Mouse (Mus musculus): ENCODE results near the gene Pphln1.
A peak's percentile ranks its signal among the peaks of the same experiment; 100 is the strongest.

Pphln1 gene

DNA sequence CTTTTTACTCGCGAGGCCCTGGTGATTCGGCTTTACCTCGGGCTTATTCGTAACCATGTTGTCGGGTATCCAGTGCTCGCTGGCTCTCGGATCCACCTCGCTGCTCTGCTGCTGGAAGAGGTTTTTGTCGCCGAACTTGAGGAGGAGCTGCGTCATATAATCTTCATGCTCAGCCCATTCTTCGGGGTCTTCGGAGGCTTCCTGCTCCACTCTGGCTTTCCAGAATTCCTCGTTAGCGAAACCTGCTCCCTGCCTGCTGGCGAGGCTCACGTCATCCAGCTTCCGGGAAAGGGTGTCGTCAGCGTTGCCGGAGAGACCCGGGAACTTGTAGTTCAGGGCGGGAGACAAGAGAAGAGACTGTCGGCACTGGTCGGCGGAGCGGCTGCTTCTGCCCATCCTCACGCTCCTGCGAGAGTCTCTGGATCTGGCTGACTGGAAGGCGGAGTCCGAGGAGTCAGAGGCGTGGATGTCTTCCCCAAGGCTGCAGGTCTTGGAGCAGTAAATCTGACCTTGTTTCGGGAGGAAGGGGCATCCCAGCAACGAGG lies 105.1 kb downstream of the Pphln1 start:
- DNase-seq (ENCODE audit: low spot score in 2 of 2): no peak

DNA sequence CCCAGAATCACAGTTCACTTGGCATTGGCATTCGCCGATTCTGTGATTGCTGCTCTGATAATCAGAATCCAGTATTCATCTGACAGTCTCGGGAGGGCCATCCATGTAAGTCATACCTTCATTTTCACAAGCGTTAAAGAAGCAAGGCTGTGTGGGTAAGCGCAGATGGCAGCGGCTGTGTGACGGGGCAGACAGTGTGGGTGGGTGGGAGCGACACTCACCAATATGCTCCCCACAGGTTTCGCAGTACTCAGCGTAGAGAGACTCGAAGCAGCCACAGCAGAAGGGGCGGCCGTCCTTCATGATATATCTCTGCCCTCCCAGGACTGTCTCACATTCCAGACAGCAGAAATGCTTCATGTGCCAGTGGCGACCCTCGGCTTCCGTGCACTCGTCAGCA lies 106.7 kb downstream of the Pphln1 start:
- no peak for DNase-seq (ENCODE audit: low spot score in 2 of 2)

DNA sequence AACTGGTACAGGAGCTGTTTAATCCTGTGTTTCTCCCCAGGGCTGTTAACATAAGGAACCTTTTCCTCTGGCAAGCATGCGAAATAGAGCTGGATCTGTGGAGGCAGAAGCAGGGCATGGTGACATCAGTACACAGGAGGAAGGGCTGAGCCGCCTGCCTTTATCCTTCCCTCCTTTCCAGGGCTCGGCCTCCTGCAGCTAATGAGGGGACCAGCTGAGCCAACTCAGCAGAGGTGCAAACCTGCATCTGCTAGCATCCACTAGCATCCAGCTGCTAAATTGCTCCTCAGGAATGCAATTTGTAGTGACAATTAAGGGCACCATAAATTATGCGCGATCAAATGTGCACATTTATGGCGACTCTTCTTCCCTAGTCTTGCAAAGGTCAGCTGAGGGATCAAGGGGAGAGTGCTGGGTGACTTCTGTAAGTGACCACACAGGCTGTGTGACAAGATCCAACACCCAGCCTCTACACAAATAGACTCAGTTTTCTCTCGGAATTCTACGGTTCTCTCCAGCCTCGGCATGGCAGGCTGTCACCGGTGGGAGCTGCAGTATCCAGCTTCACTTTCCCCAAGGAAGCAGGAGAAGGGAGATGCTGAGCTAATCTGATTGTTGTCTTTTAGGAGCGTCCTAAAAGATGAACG lies 112.7 kb downstream of the Pphln1 start:
- DNase-seq (ENCODE audit: low spot score in 2 of 2): no peak

DNA sequence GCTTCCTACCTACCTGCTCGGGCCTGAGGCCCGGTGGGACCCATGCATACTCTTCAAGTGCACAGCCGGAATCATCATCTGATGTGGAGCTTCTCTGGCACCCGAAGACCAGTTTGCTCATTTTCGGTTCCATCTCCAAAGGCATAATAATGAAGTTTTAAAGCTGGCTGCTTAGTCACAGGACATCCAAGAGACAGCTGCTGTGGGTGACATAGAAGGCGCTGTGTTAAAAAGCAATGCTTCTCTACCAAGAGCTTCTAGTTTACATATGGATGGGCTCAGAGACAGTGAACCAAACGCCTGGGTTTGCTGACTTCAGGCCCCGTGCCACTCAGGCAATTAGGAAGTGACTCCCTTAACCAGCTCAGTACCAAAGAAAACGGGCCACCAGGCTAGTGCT lies 114.3 kb downstream of the Pphln1 start:
- no peak for DNase-seq (ENCODE audit: low spot score in 2 of 2)

DNA sequence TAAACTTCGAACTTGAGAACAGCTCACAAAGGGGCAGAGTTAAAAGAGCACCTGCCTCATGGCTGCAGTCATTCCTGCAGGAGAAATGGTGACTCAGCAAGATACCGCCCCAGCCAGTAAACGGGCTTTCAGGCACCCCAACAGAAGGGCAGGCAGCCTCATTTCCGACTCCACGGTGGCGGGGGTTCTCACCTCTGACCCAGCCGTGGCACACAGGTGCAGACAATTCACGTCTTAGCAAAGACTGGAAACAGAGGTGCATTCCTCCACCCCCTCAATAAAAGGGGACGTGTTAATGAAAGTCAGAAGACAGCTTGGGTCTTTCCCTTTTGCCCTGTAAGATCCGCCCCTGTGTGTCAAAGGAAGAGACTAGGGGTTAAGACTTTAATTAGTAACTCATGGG lies 115.8 kb downstream of the Pphln1 start:
- DNase-seq (ENCODE audit: low spot score in 2 of 2): no peak

DNA sequence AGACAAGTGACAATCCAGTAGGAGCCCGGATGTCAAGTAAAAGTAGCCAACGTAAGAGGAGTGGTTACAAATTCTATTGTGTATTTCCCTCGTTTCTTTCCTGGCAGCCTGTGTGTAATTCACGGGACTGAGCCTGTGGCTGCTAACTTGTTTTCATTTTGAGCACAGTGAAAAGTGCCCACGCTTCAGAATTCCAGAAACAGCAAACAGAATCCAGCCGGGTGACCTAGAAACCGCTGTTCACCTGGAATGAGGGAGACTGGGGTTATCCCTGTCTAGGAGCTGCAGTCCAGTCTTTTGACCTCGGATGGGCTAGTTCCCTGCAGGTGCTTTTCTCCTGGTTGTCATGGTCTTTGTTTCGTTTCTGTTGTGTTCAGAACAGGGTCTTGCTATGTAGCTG lies 117.2 kb downstream of the Pphln1 start:
- DNase-seq (ENCODE audit: low spot score in 2 of 2): no peak

DNA sequence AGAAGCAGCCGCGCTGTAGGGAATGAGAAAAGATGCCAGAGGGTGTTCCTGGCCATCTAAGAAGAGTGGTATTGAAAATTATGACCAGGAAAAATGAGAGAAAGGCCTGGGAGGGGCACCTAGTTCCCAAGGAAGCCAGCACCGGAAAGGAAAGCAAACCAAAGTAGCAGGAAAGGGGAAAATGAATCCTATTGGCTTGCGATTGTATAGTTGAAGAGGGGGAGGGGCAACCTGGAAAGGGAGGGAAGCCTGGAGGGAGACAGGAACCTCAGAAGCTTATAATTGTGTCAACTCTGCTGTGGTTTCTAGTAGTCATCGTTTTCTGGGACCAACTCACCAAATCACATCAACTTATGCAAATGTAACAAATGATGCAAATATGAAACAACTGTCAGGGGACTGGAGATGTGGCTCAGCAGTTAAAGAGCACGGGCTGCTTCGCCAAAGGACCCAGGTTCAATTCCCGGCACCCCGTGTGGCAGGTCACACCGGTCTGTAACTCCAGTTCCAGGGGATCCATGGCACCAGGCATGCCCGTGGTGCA lies 118.9 kb downstream of the Pphln1 start:
- DNase-seq (ENCODE audit: low spot score in 2 of 2): no peak

DNA sequence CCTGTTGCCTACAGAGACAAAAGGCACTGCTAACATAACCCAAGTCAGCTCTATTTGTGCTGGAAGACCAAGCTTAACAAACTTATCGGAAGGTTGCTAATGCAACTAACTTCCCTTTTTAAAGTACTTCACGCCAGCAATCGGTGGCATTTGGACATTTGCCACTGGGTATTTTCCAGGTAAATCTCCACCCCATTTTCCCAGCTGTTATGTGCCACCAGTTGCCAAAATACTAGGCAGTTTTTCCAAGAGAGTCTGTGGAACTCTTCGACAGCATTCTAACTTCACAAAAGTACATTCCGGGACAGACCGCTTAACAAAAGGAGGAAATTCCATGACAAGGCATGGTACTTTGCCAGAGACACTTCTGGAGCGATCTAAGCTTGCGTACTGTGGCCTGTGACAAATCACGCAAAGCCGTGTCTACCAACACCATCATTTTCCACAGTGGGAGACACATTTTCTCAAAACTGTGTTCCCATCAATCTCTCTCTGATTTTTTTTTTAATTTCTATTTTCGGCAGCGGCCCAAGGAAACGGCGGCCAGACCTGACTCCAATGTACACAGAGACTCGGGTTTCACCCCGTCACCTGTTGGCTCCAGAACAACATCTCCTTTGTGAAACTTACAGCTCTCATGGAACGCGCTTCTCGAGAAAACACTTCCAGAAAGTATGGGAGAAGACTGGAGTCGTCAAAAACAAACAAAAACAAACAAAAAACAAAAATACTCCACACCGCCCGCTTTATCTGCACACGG lies 120.2 kb downstream of the Pphln1 start:
- no peak for DNase-seq (ENCODE audit: low spot score in 2 of 2)

DNA sequence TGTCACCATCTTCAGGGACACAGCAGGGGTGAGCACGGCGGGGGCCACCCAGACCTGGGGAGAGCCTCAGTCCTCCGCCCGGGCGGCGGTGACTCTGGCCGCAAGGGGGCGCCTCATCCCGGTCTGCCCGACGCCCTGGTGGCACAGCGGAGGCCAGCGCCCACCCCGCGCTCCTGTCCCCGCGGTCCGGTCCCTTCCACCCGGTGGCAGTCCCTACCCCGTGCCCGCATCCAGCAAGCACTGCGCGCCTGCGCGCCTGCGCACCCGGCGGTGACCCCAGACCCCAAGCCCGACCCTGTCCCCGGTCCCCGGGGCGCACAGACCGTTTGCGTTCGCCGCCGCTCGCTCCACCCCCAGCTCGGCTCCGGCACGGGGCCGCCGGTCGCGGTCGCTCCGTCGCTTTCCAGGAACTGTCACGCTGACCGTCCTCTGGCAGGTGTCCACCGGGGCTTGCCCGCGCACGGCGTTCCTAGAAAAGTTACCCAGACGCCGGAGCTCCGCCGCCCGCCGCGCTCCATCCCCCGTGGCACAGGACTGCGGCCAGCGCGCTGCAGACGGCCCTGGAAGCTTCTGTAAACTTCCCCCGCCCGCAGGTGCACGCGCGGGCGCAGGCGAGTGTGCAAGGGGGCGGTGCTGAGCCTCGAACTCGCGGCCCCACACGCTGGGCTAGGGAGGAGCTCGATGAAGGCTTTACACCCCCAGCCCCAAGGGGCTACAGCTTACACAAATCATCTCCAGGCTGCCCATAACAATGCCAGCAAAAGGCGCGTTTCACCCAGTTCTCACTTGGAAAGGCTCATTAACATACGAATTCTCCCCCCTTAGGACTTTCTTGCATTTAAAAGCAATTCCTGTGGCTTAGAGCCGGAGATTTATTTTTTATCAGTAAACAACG lies 121.0 kb downstream of the Pphln1 start:
- DNase-seq (ENCODE audit: low spot score in 2 of 2): peak in 1 of 2 experiments; percentile 68

DNA sequence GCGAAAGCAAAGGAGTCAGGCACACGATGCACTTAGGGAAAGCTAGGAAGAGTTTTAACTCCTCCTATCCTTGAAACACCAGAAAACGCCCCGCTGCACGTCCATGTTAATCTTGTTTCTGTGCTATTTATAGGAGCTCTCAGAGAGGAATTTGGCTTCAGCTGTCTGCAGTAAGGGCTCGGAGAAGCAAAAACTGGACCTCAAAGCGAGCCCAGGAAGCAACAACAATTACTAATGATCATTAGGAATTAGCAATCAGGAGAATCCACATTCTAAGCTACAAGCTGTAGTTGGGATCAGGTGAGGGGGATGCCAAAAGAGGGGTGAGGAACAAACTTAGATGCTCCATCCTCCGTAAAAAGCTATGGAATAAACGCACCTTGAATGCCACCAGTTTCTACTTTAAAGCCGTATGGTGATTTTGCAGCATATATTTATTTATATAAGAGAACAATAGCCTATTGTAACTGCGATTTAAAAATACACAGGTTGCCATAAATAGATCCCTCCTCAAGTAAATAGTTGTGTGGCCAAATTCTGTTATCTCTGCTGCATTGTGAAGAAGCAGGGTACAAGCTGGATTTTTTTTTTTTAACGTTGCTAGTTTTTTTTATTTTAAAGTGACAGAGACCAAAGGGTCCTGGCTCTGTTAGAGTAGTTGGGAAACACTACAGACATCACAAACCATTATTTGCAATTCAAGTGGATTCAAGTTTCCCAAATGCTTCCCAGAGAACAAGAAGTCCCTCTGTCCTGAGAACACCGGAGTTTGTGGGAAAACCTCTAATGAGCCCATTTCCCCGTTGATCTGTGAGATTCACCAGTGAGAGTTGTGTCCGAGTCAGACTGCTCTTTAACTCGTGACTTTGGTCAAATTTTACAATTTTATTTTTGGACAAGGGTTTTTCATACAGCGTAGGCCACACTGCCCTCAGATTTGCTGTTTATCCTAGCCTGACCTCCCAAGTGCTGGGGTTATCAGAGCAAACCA lies 122.0 kb downstream of the Pphln1 start:
- no peak for DNase-seq (ENCODE audit: low spot score in 2 of 2)

DNA sequence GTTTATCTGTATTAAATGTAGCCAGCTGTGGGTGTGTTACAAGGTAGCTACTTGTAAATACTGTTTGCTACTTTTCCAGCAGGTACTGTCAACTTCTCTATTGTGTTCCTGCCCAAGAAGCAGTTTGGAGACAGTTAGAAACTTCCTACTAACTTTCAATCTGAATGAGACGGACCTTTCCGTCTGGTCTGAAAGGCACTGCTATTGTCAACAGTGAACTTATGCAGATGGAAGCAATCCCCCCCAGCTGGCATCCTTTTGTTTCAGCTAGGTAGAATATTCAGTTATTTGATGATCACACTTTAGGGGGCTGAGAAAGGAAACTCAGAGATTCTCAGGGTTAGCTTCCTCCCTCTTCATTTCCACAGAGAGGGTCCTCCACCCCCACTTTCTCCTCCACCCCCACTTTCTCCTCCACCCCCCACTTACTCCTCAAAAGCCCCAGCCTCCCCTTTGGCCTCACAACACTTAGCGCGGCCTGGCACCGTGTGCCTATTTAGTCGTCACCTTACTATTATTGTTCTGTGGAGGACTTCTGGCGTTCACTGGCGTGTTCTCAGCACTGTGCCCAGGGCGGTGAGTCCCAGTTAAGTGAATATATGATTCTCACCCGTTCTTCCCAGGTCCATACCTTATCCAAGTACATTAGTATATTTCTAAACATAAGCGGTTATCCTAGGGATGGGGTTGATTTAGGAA lies 123.1 kb downstream of the Pphln1 start:
- DNase-seq (ENCODE audit: low spot score in 2 of 2): no peak

DNA sequence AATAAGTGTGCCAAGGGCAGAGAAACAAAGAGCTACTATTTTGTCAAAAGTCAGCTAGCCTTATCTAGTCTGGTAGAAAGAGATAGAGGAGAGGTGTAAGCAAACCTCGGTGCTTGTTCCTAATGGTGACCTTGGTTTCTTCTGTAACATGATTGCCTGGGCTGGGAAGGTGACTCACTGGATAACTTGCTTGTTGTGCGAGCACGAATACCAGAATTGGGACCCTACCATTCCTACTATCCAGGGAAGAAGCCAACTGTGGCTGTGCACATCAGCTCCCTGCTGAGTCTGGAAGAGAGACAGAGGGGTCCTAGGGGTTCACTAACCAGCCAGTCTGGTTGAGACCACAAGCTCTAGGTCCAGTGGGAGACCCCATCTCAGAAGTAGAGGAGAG lies 123.6 kb downstream of the Pphln1 start:
- DNase-seq (ENCODE audit: low spot score in 2 of 2): no peak

DNA sequence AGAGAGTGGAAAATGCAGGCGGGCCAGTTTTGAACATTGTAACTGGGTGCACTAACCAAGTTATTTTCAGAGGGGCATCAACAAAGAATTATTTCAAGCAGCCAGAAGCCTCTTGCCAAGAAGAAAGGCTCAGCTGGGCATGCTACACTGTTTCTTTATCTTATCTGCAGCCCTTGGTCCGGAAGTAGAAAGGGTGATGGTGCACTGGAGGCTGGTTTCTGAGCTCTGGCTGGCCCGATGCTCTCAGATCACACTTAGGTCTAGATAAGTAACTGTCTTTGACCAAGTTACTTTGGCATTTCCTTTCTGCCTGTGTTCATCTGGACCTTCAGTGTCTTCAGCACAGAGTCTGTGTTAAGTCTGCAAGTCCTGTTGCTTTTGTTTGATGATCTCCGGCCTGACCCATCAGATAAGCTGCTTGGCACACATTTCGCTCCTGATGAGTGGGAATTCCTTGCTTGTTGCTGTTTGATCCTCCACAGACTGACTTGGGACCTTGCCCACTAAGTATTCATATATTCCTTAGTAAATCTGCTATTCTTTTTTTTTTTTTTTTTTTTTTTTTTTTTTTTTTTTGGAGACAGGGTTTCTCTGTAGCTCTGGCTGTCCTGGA lies 127.3 kb downstream of the Pphln1 start:
- no peak for DNase-seq (ENCODE audit: low spot score in 2 of 2)

DNA sequence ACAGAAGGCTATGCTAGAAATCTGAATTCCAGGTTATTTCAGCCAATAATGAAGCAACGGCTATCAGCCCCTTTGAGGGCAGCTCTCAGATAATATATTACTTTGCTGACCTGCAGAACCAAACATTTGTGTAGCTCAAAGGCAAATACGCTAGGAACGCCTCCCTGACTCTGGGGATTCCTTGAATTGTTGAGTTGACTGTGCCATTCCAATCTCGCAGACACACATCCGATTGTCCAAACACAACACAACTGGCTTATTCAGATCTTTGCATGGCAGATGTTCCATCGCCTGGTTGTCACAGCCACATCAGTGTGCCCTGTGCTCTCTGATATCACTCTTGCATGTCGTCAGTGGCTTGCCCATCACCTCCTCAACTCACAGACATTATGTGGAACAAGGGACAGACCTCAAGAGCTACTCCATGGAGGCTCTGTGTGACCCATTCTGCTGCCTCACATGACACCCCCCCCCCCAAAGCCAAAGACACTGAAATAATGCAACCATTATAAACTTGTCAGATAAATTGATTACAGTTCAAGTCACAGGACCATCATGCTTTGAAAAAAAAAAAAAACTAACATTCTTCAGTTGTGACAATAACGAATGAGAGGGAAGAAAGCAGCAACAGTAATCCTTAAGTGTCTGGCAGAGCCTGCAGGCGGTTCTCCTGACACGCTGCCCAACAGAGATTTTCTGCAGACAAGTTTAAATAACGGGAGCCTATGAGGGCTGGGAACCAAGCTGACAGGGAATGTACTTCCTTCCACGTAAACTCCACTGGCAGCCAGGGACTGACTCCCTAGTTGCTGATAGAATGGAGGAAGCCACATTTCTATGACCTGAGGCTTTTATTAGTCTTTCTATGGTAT lies 131.9 kb downstream of the Pphln1 start:
- no peak for DNase-seq (ENCODE audit: low spot score in 2 of 2)

DNA sequence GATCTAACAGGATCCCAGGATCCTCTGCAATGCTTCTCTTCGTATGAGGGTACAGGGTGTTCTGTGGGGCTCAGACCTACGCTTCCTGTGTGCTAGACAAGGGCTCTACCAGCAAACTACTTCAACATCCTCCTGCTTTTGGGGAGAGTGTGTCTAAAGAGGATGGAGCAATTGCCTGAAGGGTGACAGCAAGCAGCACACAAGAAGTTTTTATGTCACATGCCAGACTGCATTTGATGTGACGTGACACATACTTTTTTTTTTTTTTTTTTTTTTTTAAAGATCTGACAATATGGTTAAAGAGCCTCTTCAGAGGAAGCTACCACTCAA lies 132.5 kb downstream of the Pphln1 start:
- no peak for DNase-seq (ENCODE audit: low spot score in 2 of 2)

DNA sequence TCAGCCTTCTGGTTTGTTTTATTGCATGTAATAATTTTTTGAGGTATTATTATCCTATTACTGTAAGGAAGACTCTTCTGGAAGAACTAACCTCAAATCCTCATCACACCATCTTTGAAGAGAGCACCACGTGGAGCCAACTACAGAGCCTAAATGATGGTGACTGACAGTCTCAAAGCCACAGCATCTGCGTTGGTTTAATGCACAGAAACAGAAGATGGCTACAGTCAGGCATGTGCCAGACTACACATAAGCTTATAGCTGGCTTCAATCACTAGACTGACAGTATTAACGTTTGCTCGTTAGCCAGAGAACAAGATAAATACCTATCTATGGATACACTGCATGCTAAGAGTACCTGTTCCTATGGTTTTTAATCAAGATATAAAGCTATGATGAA lies 138.0 kb downstream of the Pphln1 start:
- no peak for DNase-seq (ENCODE audit: low spot score in 2 of 2)

DNA sequence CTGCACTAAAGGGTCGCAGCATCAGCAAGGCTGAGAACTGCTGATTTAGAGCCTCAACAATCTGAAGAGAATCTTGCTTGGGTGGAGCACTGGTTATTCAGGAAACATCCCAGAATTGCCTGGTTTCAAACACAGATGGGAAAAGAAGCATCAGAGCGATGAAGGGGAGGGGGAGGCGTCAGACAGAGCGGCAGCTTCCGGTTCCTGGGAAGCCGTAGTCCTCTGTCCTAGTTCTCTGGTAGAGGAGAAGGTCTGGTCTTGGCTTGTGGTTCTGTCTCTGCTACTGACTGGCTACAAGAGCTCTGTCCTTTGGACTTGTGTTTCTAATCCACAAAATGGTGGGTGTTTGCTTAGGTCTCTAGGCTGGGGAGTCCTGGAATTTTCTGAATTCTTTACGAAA lies 139.6 kb downstream of the Pphln1 start:
- DNase-seq (ENCODE audit: low spot score in 2 of 2): no peak

DNA sequence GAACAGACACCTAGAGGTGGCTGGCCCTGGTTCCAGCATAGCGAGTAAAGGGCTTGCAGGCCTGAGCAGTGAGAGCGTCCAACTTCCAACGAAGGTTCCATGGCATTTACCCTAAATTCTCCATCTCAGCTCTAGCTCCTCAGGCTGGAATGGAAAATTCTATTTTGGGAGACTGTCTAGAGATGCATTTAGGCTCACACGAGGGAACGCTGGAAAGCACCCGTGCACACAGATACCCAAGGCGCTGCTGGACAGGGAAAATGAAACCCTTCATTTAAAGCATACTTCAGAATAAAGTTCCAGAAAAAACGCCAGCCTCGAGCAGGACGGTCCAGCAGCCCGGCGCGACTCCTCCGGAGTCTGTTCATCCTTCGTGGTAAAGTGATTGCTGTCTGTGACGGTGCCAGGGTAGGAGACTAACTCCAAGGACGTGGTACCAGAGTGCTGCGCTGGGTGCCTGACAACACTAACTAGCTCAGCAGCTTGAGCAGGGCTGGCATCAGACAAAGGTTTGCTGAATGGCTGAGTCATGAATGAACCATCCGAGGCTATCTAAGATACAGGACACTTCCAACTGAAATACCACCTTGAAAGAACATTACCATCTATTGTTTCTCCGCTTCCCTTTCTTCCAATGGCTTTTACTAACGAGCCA lies 140.5 kb downstream of the Pphln1 start:
- DNase-seq (ENCODE audit: low spot score in 2 of 2): no peak

All from left cerebral cortex, adult 9 months (tissue).